Mouse (Mus musculus) embryonic facial prominence, embryonic 15.5 days (tissue): ENCODE results near the gene Gm12789. TPM values are rescaled to one million over a fixed set of nuclear protein-coding genes. Genes with fewer than 3 reads are reported as not detected.
"Not testable (repeated sequence)": the region's sequence is repeated elsewhere in the genome, so short reads cannot be mapped to it uniquely, and the experiment has no call there.

ENCODE experiments used
- ATAC-seq: fragments of 200-750 bp; cut with Nextera tagmentation; 2 replicates; pipeline ENCODE4 v1.8.0; 2017; ENCODE audit warnings: low read depth, moderate TSS enrichment; ENCODE audit not compliant: insufficient number of reproducible peaks, low FRiP score, low TSS enrichment
- H3K27ac ChIP-seq: fragments of 300-500 bp; sonication (generic); replicated peaks from 2 replicates; pipeline ENCODE4 v1.5.1; 2015; ENCODE audit warnings: mild to moderate bottlenecking, inconsistent platforms
- H3K27me3 ChIP-seq: fragments of 300-500 bp; sonication (generic); 2 replicates; pipeline ENCODE4 v1.6.1; 2015; ENCODE audit warnings: inconsistent platforms
- H3K36me3 ChIP-seq: fragments of 300-500 bp; sonication (generic); 2 replicates; pipeline ENCODE4 v1.6.1; 2015; ENCODE audit warnings: mild to moderate bottlenecking, inconsistent platforms
- H3K4me1 ChIP-seq: fragments of 300-500 bp; sonication (generic); 2 replicates; pipeline ENCODE4 v1.6.1; 2015; ENCODE audit warnings: inconsistent platforms
- H3K4me2 ChIP-seq: fragments of 300-500 bp; sonication (generic); replicated peaks from 2 replicates; pipeline ENCODE4 v1.6.1; 2015; ENCODE audit warnings: mild to moderate bottlenecking, inconsistent platforms
- H3K4me3 ChIP-seq: fragments of 300-500 bp; sonication (generic); replicated peaks from 2 replicates; pipeline ENCODE4 v1.5.1; 2015; ENCODE audit warnings: mild to moderate bottlenecking, inconsistent platforms
- H3K9ac ChIP-seq: fragments of 300-500 bp; sonication (generic); 2 replicates; pipeline ENCODE4 v1.6.1; 2015; ENCODE audit warnings: inconsistent platforms
- H3K9me3 ChIP-seq: fragments of 300-500 bp; sonication (generic); replicated peaks from 2 replicates; pipeline ENCODE4 v1.6.1; 2016; ENCODE audit warnings: inconsistent platforms
- WGBS: fragments of 180-500 bp; shearing (Covaris S2); methylation state at CpG from one replicate; pipeline ENCODE4 v1.1.7; 2015; 5-methylcytosine and 5-hydroxymethylcytosine counted together
- polyA plus RNA-seq: library from polyadenylated mRNA; unstranded; fragments of >200 nt; fragmentation: Nextera tagmentation; extraction: Ambion mirVana; gene quantifications from 2 replicates; pipeline ENCODE4 v1.2.1, GENCODE M21; 2015

The Gm12789 gene
- polyA plus RNA-seq: not detected in 2 replicates

DNA sequence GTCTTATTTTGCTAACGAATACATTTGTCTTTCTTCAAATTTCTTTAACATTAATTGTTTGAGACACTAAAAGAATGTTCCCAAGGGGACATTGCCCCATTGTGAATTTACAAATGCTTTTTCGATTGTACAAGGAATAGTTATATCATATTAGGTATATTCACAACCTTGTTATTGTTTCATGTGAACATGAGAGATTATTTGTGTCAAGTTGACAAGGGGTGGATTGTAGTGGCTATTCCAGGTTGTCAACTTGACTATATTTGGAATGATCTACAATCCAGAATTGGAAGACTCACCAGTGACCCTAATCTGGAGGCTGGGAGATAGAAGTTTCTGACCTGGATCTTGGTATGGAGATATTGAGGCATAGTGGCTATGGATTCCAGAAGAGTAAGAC, at the start of gene Gm12789:
Gm12789 (plus strand) TSS at position 301 of the 400 bp plus-strand sequence.
- H3K4me1 ChIP-seq, H3K4me3 ChIP-seq, H3K9ac ChIP-seq, H3K36me3 ChIP-seq, ATAC-seq, H3K27ac ChIP-seq, H3K4me2 ChIP-seq, H3K27me3 ChIP-seq, H3K9me3 ChIP-seq: not testable (repeated sequence)
- 79% methylated on average over 2 of the region's 2 CpGs for WGBS

DNA sequence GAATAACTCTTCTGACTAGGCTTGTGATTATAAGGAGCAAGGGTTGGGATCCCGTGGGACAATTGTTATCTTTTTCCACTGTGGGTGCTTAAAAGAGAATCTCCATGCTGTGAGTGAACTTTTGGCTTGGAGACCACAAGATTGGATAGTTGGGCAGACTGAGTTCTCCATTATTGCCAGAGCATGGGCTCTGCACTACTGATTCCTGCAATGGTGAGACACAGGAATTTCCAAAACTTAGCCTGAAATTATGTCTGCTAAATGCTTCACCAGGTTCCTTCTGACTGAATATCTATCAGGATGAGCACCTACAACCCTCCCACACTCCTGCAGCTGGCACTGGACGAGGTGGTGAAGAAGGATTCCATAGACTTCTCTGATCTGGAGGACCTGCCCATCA, 46.3 kb upstream of the Gm12789 start, which contains the start of gene Gm12794:
Gm12794 (plus strand) TSS at position 301 of the 400 bp plus-strand sequence.
- not testable (repeated sequence) for H3K36me3 ChIP-seq, H3K9me3 ChIP-seq, H3K4me3 ChIP-seq, ATAC-seq, H3K27ac ChIP-seq, H3K4me2 ChIP-seq, H3K27me3 ChIP-seq, H3K9ac ChIP-seq, H3K4me1 ChIP-seq
- 78% methylated on average over 2 of the region's 2 CpGs for WGBS

DNA sequence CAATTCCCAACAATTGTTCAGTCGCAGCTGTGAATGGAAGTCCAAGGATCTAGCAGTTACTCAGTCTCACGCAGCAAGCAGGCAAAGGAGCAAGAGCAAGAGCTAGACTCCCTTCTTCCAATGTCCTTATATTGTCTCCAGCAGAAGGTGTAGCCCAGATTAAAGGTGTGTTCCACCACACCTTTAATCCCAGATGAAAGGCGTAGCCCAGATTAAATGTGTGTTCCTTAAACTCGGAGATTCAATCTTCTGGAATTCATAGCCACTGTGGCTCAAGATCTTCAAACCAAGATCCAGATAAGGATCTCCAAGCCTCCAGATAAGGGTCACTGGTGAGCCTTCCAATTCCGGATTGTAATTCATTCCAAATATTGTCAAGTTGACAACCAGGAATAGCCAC, 5.5 kb upstream of the Gm12789 start, which contains the start of gene Gm12790:
Gm12790 (minus strand) TSS at position 101 of the 400 bp plus-strand sequence.
- ATAC-seq, H3K4me1 ChIP-seq, H3K27me3 ChIP-seq, H3K9me3 ChIP-seq, H3K9ac ChIP-seq, H3K4me3 ChIP-seq, H3K4me2 ChIP-seq, H3K27ac ChIP-seq, H3K36me3 ChIP-seq: not testable (repeated sequence)
- WGBS: 67% methylated on average over 1 of the region's 5 CpGs

DNA sequence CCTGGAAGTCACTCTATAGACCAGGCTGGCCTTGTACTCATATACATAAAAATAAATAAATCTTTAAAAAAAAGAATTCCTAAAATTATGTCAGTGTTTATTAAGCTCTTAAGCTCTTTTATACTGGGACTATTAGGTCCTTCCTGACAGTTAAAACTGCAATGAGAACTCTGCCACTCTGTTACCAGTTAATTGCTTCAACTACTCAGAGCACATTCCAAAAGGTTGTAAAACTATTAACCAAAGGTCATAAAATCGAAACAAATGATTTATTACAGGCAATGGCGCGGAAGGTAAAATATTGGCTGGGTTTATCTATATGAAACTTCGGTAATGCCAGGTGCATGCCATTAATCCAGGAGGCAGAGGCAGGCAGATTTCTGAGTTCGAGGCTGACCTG, 748 bp upstream of the Gm12789 start:
- WGBS: 90% methylated on average over 5 of the region's 5 CpGs
- no peaks in the 10 kb centered on the region for H3K9me3 ChIP-seq
- no peak overlapping the region for H3K4me2 ChIP-seq
- ATAC-seq: no peak
- no peak overlapping the region for H3K4me3 ChIP-seq
- no peak overlapping the region for H3K27ac ChIP-seq
- H3K4me1 ChIP-seq: no peaks in the 10 kb centered on the region
- H3K27me3 ChIP-seq: no peaks in the 10 kb centered on the region
- no peaks in the 10 kb centered on the region for H3K36me3 ChIP-seq
- no peak overlapping the region for H3K9ac ChIP-seq

DNA sequence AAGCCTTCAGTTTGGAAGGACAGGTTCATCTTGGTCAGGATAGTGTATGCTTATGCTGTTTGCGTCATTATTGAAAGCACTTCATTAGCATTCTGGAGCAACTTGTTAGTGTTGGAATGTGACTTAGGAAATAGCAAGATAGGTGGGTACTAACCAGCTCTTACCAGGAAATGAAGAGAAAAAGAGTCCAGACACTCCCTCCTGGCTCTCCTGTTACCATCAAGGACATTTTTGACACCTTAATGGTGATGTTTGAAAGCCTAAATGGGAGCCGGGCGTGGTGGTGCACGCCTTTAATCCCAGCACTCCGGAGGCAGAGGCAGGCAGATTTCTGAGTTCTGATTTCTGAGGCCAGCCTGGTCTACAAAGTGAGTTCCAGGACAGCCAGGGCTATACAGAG, 11.0 kb downstream of the Gm12789 start:
- Histone ChIP-seq H3K36me3 (no peaks in the 10 kb centered on the region), H3K27me3 (no peaks in the 10 kb centered on the region), H3K4me3 (no peak overlapping the region), H3K4me1 (no peaks in the 10 kb centered on the region), H3K9ac (no peak overlapping the region), H3K4me2 (no peak overlapping the region), H3K9me3 (no peaks in the 10 kb centered on the region), H3K27ac (no peak overlapping the region)
- no peak for ATAC-seq
- WGBS: 86% methylated on average over 5 of the region's 5 CpGs

DNA sequence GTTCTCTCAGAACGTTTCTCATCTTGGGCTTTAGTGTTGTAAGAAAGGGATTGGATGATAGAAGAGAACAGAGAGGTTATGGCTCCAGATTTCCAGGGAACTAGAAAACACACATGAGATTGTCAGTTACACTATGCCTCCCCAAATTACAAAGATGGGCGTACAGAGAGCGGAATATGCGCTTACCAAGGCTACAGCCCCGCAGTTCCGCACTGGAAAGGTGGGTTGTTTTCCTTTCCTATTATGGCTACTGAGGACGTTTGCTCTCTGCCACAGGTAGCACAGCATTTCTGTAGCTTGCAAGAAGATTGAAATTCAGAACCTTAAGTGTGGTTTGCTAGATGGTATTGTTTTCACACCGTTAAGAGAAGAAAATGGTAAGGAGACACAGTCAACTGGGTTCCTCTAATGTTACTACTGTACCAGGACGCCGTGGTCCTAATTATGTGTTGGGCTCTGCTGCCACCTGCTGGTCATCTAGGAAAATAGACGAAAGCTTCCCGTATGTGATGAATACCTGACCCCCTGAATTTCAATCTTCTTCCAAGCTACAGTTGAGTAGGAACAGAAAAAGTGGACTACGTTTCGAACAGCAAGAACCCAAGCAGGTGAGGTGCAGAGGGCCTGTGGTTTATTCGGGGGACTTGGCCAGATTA, 12.0 kb downstream of the Gm12789 start:
- no peaks in the 10 kb centered on the region for H3K9me3 ChIP-seq

DNA sequence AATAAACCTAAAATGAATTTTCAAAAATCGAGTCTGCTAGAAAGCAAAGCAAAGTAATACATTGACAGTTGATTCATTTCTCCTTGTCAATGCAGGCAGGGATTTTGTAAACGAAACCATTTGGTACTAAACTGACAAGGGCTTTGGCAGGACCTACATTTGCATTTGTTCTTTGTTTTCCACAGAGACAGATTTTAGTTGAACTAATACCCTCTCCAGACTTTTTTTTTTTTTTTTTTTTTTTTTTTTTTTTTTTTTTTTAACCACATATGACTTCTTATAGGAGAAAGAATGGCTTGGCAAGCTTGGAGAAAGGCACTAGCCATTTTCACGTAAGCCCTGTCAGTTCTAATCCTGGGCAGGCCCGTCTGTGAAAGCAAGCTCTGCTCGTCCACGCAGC, 40.2 kb downstream of the Gm12789 start:
- no peak overlapping the region for H3K27ac ChIP-seq
- no peak overlapping the region for H3K4me2 ChIP-seq
- H3K9me3 ChIP-seq: no peaks in the 10 kb centered on the region
- no peak for ATAC-seq
- H3K27me3 ChIP-seq: no peaks in the 10 kb centered on the region
- WGBS: 84% methylated on average over 6 of the region's 6 CpGs
- no peak overlapping the region for H3K4me3 ChIP-seq
- no peaks in the 10 kb centered on the region for H3K4me1 ChIP-seq
- H3K36me3 ChIP-seq: no peaks in the 10 kb centered on the region
- H3K9ac ChIP-seq: no peak overlapping the region

More for the DNA sequence above, 12.0 kb downstream of the Gm12789 start:
- no peak for ATAC-seq
- no peaks in the 10 kb centered on the region for H3K27me3 ChIP-seq
- no peaks in the 10 kb centered on the region for H3K36me3 ChIP-seq
- H3K4me3 ChIP-seq: no peak overlapping the region
- no peaks in the 10 kb centered on the region for H3K4me1 ChIP-seq
- WGBS: 35% methylated on average over 15 of the region's 15 CpGs
- no peak overlapping the region for H3K27ac ChIP-seq
- H3K9ac ChIP-seq: no peak overlapping the region
- no peak overlapping the region for H3K4me2 ChIP-seq

Other genes starting within 250 kb of the Gm12789 start
- gene B020004J07Rik, start 142.6 kb upstream of the Gm12789 start, polyA plus RNA-seq: not detected in 2 replicates
- 0.43 and 0.50 TPM in 2 replicates for gene C130073F10Rik, start 92.8 kb upstream of the Gm12789 start, polyA plus RNA-seq
- not detected in 2 replicates for gene Gm12800, start 77.5 kb upstream of the Gm12789 start, polyA plus RNA-seq
- gene Gm12794, start 46.2 kb upstream of the Gm12789 start, polyA plus RNA-seq: not detected in 2 replicates
- gene Gm12790, start 5.6 kb upstream of the Gm12789 start, polyA plus RNA-seq: not detected in 2 replicates
- gene Pde4b, start 100.9 kb downstream of the Gm12789 start, polyA plus RNA-seq: 15.5 and 17.1 TPM in 2 replicates